Mouse (Mus musculus) cerebellum, postnatal 10 days (tissue): Measurements from ENCODE around the gene Grm7.

Experiments used
- DNase-seq, 2 experiments: peaks; one replicate each; pipeline ENCODE4 v3.0.0; 2021; ENCODE audit warnings: mixed read lengths in 2 of 2

Gene Grm7

DNA sequence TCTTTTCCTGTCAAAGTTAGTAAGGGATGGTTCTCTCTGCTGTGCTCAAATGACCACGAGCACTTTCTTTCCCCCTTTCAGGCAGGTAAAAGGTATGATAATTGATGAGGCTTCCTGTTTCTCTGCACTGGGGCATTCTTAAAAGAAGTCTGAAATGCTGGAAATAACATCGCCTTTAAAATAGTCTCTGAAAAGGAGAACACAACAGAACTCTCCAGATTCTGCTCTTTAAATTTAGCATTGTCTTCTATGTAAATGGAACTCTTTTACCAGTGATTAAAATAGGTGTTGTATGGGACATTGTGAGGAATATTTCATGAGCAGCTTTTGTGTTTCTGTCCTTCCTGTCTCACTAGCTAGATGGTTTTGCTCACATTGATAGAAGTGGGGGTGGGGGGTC, 393.7 kb downstream of the Grm7 start:
- DNase-seq: no peak

- DNase-seq: no peak
Observed at GRCm38 (mm10) chr6:111045896-111046295, 400.5 kb downstream of the Grm7 start.

DNA sequence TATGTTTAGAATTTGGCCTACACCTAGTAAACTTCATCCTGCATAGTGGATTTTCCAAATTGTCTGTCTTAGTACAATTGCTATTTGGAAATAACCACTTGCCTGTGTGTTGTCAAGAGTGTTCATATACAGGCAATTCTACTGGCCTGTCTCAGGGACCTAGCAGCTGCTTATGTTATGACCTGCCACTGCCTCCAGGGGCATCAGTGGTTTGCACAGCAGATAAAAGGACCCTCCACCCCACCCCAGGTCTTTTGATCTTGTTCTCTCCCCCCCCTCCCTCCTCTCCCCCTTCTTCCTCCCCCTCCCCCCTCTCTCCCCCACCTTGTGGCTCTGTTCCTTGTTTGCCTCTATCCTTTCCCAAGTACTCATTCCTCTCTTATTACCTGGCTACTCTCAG, 403.9 kb downstream of the Grm7 start:
- DNase-seq: peak in 1 of 2 experiments; percentile 7

GRCm38 (mm10) chr6:111054001-111054975, 408.9 kb downstream of the Grm7 start:
- DNase-seq: peak; percentile 30 to 46

- peak in 1 of 2 experiments; percentile 7 for DNase-seq
Observed at GRCm38 (mm10) chr6:111057798-111058197, 412.4 kb downstream of the Grm7 start.

- DNase-seq: peak; percentile 84 to 87
Observed at GRCm38 (mm10) chr6:111060004-111060403, 414.6 kb downstream of the Grm7 start.

DNA sequence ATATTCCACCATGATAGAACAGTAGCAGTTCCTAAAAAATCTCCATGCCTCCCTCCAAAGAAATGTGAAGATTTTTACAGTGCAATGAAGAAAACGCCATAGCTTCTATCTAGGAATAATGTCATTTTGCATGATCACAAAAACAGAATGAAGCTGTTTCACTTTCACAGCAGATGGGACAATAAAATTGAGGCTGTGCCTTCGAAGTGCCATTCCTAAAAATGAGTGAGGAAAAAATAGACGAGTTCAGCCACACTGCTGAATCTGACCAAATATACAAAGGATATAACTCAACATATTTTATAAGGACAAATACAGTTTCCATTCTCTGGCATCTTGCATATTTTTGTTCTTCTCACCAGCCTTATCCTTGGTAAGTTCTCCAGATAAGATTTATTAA, 439.2 kb downstream of the Grm7 start:
- no peak for DNase-seq

DNA sequence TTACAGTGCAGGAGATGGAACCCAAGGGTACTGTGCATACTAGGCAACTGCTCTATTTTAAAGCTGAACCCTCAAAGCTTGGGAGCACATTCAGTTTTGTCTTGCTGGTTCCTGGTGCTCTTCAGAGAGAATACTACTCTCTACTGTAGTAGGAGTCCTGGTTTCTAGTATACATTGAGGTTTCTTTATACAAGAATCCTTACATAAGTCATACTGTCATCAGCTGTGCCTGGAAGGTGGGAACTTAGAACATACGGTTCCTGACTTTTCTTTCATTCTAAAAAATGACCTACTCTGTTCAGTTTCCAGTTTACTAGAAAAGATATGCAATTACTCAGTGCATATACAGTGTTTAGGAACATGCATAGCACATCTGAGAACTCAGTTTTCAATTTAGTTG, 449.4 kb downstream of the Grm7 start:
- no peak for DNase-seq

DNA sequence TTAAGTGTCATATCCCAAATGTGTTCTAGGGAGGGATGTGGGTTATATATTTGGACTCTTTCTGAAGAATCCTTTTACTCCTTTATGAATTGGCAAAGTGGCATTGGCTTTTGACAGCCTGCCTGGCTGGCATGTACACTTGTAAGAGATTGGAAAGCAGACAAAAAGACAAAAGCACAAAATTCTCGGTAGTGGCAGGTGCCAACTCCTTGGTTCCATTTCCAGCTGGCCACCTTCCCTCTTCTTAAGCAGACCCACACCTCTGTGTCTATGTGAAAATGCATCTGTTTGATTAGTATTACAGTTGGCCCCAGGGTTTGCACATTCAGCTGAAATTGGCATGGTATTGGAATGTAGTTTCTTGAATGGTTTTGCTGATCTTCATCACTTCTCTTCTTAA, 460.1 kb downstream of the Grm7 start:
- peak; percentile 58 to 73 for DNase-seq

GRCm38 (mm10) chr6:111161037-111161436, 515.7 kb downstream of the Grm7 start:
- DNase-seq: no peak

DNA sequence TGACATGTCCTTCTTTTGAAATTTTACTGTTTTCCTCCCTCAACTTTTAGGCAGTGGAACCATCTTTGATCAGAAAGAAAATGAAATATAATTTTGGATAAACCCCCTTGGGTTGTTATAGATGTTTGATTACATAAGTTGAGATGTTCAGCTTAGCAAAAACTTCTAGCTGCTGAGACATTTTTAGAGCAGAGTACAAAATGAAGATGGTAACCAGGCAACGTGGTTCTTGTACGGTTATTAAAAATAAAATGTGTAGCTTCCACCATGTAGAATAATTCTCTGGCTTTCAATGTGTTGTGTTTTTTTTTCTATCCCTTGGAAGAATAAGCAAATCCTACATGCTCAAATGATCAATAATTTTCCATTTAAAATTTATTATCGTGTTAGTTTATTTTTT, 550.0 kb downstream of the Grm7 start:
- no peak for DNase-seq

- DNase-seq: peak; percentile 28 to 52
Observed at GRCm38 (mm10) chr6:111221083-111221729, 575.8 kb downstream of the Grm7 start.

DNA sequence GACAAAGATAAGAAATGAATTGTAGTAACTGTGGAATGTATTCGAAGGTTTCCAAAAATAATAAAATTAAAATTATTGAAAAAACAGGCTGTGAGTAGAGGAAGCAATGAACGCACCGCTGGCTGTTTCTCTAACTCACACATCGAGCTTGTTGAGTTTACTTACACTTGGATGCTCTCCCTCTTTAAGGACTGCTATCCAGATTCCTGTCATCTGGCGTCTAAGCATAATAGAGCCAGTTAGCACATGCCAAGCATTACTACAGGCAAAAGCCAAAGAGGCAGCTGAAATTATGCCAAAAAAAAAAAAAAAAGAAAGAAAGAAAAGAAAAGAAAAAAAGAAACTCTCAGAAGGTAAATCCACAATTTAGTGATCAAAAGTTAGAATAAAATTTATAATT, 609.8 kb downstream of the Grm7 start:
- peak in 1 of 2 experiments; percentile 2 for DNase-seq

DNA sequence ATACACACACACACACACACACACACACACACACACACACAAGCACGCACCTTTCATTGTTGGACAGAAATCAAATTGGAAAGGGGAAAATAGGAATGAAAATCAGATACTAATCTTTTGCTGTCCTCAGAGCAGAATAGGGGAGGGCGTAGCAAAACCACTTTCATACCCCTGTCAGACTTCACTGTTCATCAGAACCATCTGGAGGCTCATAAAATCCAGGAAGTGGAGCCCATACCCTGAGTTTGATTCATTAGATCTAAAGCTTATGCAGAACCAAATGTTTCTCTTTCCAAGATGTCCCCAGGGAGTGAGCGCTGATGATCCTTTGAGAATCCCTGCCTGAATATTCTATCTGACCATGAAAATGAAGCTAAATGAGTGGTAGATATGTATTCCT, 611.6 kb downstream of the Grm7 start:
- DNase-seq: no peak

DNA sequence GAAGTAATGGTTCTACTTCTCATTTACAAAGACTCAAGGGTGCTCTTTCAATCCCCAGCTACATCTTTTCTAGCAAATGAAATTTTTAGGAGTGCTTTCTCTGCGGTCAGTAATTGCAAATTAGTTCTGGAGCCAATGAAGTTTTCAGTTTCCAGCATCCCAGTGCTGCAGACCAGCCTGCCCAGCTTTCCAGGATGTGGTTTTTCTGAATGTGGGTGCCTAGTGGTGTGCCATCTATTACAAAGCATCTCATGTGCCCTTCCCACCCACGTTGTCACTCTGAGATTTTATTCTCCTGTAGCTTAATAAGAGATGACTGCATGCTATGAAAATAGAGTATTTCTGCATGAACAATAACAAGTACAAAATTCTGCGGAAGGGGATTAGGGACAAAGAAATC, 612.9 kb downstream of the Grm7 start:
- no peak for DNase-seq

DNA sequence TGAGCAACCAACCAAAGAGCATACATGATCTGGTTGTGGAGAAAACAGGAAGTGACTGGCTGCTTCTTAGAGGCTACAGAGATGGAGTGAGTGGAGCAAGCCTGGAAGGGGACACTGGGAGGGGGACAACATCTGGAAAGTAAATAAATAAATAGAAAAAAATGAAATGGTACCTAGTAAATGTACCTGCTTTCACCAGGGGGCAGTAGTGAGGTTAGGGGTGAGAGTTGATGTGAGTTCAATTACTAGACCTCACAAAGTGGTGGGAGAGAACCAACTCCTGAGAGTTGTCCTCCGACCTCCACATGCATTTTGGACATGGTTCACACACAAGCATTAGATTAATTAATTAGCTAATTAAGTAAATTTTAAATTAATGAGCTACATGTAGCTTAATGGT, 615.8 kb downstream of the Grm7 start:
- peak; percentile 2 to 15 for DNase-seq

- no peak for DNase-seq
Observed at GRCm38 (mm10) chr6:111276657-111277056, 631.3 kb downstream of the Grm7 start.

- peak; percentile 18 to 20 for DNase-seq
Observed at GRCm38 (mm10) chr6:111278516-111278915, 633.1 kb downstream of the Grm7 start.

DNA sequence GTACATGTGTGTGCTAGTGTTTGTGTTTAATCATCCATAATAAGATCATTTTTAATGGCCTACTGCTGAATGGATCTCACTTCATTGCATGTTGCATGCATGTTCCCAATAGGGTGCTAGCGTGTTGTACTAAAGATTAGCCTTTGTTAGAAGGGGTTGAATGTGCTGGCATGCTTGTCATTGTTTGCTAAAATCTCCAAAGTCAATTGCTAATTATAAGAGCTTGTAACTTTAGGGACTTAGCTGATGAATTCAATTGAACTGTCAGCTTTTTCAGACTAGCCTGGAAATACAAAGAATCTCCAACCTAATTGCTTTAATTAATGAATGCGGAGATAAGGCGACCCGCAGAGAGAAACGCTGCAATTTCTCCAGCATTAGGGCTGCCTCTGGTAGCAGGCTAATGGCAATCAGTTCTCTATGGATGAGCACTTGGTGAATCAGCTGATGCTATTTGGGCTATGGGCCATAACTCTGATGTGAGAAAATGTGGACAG, 648.2 kb downstream of the Grm7 start:
- peak; percentile 12 to 23 for DNase-seq

- no peak for DNase-seq
Observed at GRCm38 (mm10) chr6:111303912-111304555, 658.7 kb downstream of the Grm7 start.

DNA sequence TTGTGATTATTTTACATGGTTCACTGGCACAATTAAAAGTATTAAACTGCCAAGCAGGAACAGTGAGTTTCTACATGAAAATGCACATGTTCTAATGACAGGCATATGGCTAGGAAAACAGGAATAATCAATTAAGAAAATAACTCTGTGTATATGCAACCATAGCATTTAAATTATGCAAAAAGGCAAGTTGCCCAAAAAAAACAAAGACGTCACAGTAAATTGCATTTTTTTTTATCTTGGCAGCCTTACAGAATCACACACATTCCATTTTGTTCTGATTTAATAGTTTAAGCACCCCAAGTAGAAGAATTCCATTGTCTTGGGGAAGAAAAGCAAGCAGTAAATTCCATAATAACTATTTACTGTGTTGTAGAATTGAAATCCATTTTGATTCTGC, 716.3 kb downstream of the Grm7 start:
- DNase-seq: no peak

GRCm38 (mm10) chr6:111368111-111368510, 722.7 kb downstream of the Grm7 start:
- no peak for DNase-seq

- DNase-seq: no peak
Observed at GRCm38 (mm10) chr6:111368551-111368950, 723.2 kb downstream of the Grm7 start.
